Mouse (Mus musculus) lung, adult 2 months (tissue): ENCODE measurements around the gene Ccdc149. TPM values are rescaled to one million over a fixed set of nuclear protein-coding genes. Genes with fewer than 3 reads are reported as not detected.

Experiments
- DNase-seq: peaks from one replicate; pipeline ENCODE4 v3.0.0; 2022
- H3K4me1 ChIP-seq: fragments of 200-500 bp; 2 replicates; pipeline ENCODE4 v1.6.1; 2011; ENCODE audit warnings: low read length; ENCODE audit not compliant: control insufficient read depth, insufficient read depth
- H3K4me3 ChIP-seq: fragments of 200-500 bp; replicated peaks from 2 replicates; pipeline ENCODE3; 2011; ENCODE audit warnings: low read depth, mild to moderate bottlenecking, control low read depth, low read length; ENCODE audit errors: extremely low read depth
- CTCF ChIP-seq: fragments of 200-500 bp; IDR thresholded peaks from 2 replicates; pipeline ENCODE4 v1.5.1; 2011; ENCODE audit warnings: mild to moderate bottlenecking, low read length, control low read depth; ENCODE audit not compliant: insufficient read depth
- POLR2A ChIP-seq: fragments of 200-500 bp; IDR thresholded peaks from 2 replicates; pipeline ENCODE4 v1.6.1; 2011; ENCODE audit warnings: low read depth, mild to moderate bottlenecking, control low read depth, low read length, borderline replicate concordance; ENCODE audit errors: extremely low read depth
- WGBS: fragments of 180-500 bp; shearing (Covaris S2); methylation state at CpG from one replicate; pipeline ENCODE4 v1.1.7; 2018; 5-methylcytosine and 5-hydroxymethylcytosine counted together
- polyA plus RNA-seq: library from polyadenylated mRNA; depleted of rRNA; stranded (reverse); fragments of >200 nt; gene quantifications from 2 replicates; pipeline ENCODE4 v1.2.3, GENCODE M21; 2012

Gene Ccdc149
- polyA plus RNA-seq, 1 experiment, result 2.5 TPM

- no peak overlapping the region for H3K4me3 ChIP-seq
- TF ChIP-seq CTCF (no peak), POLR2A (no peak)
- no peak for DNase-seq
- H3K4me1 ChIP-seq, result no peaks in the 10 kb centered on the region
- 64% methylated on average over 6 of the region's 6 CpGs for WGBS
Measured at GRCm38 (mm10) chr5:52457154-52457553, 14.2 kb downstream of the Ccdc149 start.

GRCm38 (mm10) chr5:52450821-52451220 is 20.5 kb downstream of the Ccdc149 start:
- no peak for DNase-seq
- WGBS, result 87% methylated on average over 9 of the region's 9 CpGs
- no peak for TF ChIP-seq POLR2A
- TF ChIP-seq CTCF, result no peak
- Histone ChIP-seq H3K4me1 (no peaks in the 10 kb centered on the region), H3K4me3 (no peak overlapping the region)

DNA sequence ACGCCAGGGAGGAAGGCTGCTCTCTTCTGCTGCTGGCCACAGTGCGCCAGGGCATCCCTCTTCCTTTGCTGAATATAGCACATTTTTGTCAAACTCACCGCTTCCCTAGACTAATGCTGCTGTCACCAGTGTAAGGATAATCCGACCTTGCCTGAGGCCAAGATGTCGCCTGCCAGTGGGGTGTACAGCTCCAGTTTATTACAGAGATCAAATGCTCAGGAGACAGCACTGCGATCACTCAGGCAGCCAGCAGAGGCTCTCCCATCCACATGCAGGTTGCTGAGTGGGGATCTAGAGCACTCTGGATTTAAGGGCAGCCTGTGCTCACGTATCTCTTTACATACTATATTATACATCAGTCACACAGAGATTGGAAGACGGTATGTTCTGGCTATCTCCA is 22.1 kb downstream of the Ccdc149 start:
- Histone ChIP-seq H3K4me1 (no peaks in the 10 kb centered on the region), H3K4me3 (no peak overlapping the region)
- no peak for DNase-seq
- TF ChIP-seq POLR2A (no peak), CTCF (no peak)
- WGBS, result 80% methylated on average over 8 of the region's 8 CpGs

DNA sequence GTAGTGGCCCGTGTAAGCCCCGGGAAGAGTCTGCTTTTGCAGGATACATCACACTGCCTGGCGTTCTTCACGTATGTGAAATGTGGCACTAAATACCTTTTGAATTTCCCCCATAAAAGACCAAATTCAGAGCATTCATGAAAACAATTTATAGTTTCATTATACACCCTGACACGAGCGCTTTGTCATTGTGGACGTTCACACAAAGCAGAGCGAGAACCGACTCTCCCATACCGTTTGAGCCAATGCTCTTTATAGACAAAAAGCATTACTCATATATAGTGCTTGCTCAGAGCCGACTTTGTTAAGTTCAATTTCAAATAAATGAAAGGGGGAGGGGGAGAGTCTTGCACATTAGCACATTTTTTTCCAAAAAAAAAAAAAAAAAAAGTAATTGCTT is 31.0 kb downstream of the Ccdc149 start:
- TF ChIP-seq POLR2A (no peak), CTCF (no peak)
- H3K4me1 ChIP-seq, result no peaks in the 10 kb centered on the region
- DNase-seq, result no peak
- H3K4me3 ChIP-seq, result no peak overlapping the region
- 86% methylated on average over 11 of the region's 11 CpGs for WGBS

DNA sequence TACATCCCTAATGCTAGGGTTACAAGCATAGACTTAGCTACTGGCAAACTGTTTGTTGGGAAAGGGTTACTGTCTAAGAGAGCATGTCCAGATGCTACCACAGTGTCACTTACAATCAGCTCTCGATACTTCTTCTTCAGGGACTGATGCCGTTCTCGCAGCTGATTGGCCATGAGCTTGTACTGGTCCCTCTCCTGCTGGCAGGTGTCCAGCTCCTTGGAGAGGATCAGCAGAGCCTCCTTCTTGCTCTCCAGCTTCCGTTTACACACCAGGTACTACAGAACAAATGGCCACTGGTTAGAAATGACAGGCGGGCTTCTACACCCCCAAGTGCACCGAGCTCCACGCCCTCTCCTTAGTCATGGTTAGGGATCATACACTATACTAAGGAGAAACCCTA is 32.4 kb downstream of the Ccdc149 start:
- no peak overlapping the region for H3K4me3 ChIP-seq
- H3K4me1 ChIP-seq, result no peaks in the 10 kb centered on the region
- WGBS, result 75% methylated on average over 7 of the region's 7 CpGs
- TF ChIP-seq POLR2A (no peak), CTCF (no peak)
- DNase-seq, result no peak

DNA sequence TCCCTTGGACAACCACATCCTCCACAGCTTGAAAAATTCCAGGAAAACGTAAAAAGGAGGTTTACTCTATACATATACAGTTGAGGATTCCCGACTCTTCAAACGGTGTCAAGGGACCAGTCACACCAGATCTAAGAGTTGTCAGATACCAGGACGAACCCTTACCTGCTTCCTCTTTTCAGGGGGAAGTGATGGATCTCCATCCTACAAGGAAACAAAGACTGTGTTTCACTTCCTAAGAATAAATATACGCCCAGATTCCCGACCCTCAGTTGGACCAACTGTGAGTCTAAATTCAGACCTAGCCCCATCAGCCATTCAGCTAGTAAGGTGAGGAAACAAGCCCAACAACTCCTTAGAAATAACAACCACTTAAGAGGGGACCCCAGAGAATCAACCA is 35.8 kb downstream of the Ccdc149 start:
- Histone ChIP-seq H3K4me3 (no peak overlapping the region), H3K4me1 (no peaks in the 10 kb centered on the region; the same call in 1 of the 2 replicates)
- DNase-seq, result no peak
- no peak for TF ChIP-seq POLR2A
- no peak for TF ChIP-seq CTCF
- 64% methylated on average over 6 of the region's 6 CpGs for WGBS

GRCm38 (mm10) chr5:52431276-52431844 is 40.0 kb downstream of the Ccdc149 start:
- WGBS, result 30% methylated on average over 8 of the region's 8 CpGs
- Histone ChIP-seq H3K4me1 (no peaks in the 10 kb centered on the region; the same call in 1 of the 2 replicates), H3K4me3 (no peak overlapping the region)
- TF ChIP-seq POLR2A, result no peak
- no peak for TF ChIP-seq CTCF
- DNase-seq, result no peak

DNA sequence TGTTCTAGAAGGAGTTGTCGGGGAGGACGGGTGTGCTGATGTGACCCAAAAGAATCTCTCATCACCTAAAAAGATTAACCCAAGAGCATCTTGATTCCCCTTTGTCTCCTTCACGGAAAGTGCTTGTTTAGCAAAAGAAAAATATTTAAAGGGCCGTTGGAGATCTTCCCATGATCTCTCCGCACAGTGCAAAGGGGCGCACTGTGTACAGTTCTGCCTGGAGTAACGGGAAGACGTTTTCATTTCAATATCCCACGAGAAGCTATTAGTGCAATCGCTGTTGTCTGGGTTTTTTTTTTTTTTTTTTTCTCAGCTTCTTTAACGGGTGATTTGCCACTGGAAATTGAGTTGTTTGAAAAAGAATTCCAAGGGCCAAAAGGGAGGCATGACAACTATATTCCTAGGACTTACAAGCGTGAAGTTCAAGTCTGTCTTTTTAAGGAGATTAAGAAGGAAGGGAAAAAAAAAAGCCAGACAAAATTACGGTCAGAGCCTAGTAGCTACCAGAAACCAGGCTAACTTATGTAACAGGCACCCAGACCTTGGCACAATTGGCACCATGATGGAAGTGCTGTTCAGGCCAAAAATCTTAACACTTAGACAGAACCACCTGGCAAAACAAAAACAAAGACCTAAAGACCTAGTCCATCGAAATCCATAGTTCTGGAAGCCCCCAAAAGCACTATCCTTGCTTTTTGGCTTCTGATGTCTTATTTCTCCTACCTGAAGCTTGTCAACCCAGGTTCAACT is 41.4 kb downstream of the Ccdc149 start:
- H3K4me3 ChIP-seq, result no peak overlapping the region
- TF ChIP-seq CTCF (no peak), POLR2A (no peak)
- H3K4me1 ChIP-seq, result no peaks in the 10 kb centered on the region; the same call in 1 of the 2 replicates
- WGBS, result 73% methylated on average over 14 of the region's 14 CpGs
- DNase-seq, result no peak

GRCm38 (mm10) chr5:52428613-52429012 is 42.7 kb downstream of the Ccdc149 start:
- Histone ChIP-seq H3K4me3 (no peak overlapping the region), H3K4me1 (no peaks in the 10 kb centered on the region; the same call in 1 of the 2 replicates)
- TF ChIP-seq CTCF, result no peak
- no peak for TF ChIP-seq POLR2A
- WGBS, result 64% methylated on average over 4 of the region's 4 CpGs
- DNase-seq, result no peak

- DNase-seq, result no peak
- H3K4me1 ChIP-seq, result no peaks in the 10 kb centered on the region
- no peak for TF ChIP-seq POLR2A
- H3K4me3 ChIP-seq, result no peak overlapping the region
- WGBS, result 82% methylated on average over 9 of the region's 9 CpGs
Measured at GRCm38 (mm10) chr5:52425819-52426218, 45.5 kb downstream of the Ccdc149 start.
